Mouse (Mus musculus) megakaryocyte progenitor cell, adult 5-6 weeks (primary cell): ENCODE data around the gene Mboat2. TPM values are rescaled to one million over a fixed set of nuclear protein-coding genes. Genes with fewer than 3 reads are reported as not detected.

Source experiments
- ATAC-seq: replicated peaks from 2 replicates; pipeline ENCODE4 v1.8.0; 2016; ENCODE audit warnings: mild to moderate bottlenecking, moderate TSS enrichment, inconsistent platforms; ENCODE audit not compliant: poor library complexity
- total RNA-seq, 2 experiments: library from RNA; stranded (forward) in 1 of 2; stranded (reverse) in 1 of 2; fragments of 157-497, 149-512 nt in 1 of 2; fragments of 200-1000 nt in 1 of 2; gene quantifications; 2 replicates each; pipeline versions ENCODE4 v1.2.3 to v1.2.4; 2015 to 2017

The Mboat2 gene
- total RNA-seq, 2 experiments from 2014 or later = 1.8 to 2.7 TPM

GRCm38 (mm10) chr12:24897354-24897753 lies 66.7 kb downstream of the Mboat2 start:
- ATAC-seq = no peak

GRCm38 (mm10) chr12:24898226-24898625 lies 67.5 kb downstream of the Mboat2 start:
- no peak for ATAC-seq

GRCm38 (mm10) chr12:24899636-24900035 lies 69.0 kb downstream of the Mboat2 start:
- no peak for ATAC-seq

- no peak for ATAC-seq
These were observed 72.1 kb downstream of the Mboat2 start for GRCm38 (mm10) chr12:24902736-24903135.

- ATAC-seq = no peak
These were observed 77.2 kb downstream of the Mboat2 start for GRCm38 (mm10) chr12:24907894-24908293.

GRCm38 (mm10) chr12:24909679-24910078 lies 79.0 kb downstream of the Mboat2 start:
- ATAC-seq = no peak

GRCm38 (mm10) chr12:24912174-24912573 lies 81.5 kb downstream of the Mboat2 start:
- no peak for ATAC-seq

- ATAC-seq = no peak
These were observed 82.2 kb downstream of the Mboat2 start for GRCm38 (mm10) chr12:24912876-24913275.

GRCm38 (mm10) chr12:24918575-24919262 lies 88.0 kb downstream of the Mboat2 start:
- ATAC-seq = no peak

- ATAC-seq = peak; percentile 84
These were observed 90.2 kb downstream of the Mboat2 start for GRCm38 (mm10) chr12:24920861-24921260.

GRCm38 (mm10) chr12:24924003-24924402 lies 93.3 kb downstream of the Mboat2 start:
- ATAC-seq = peak; percentile 68

- no peak for ATAC-seq
These were observed 94.6 kb downstream of the Mboat2 start for GRCm38 (mm10) chr12:24925276-24925675.

GRCm38 (mm10) chr12:24925684-24926083 lies 95.0 kb downstream of the Mboat2 start:
- ATAC-seq = no peak

GRCm38 (mm10) chr12:24928051-24928748 lies 97.5 kb downstream of the Mboat2 start:
- no peak for ATAC-seq

GRCm38 (mm10) chr12:24929043-24929442 lies 98.4 kb downstream of the Mboat2 start:
- no peak for ATAC-seq

GRCm38 (mm10) chr12:24930760-24931159 lies 100.1 kb downstream of the Mboat2 start:
- ATAC-seq = peak; percentile 83

- no peak for ATAC-seq
These were observed 101.4 kb downstream of the Mboat2 start for GRCm38 (mm10) chr12:24932120-24932519.

GRCm38 (mm10) chr12:24933206-24933775 lies 102.6 kb downstream of the Mboat2 start:
- ATAC-seq = no peak

- peak; percentile 41; the same call in 1 of the 2 replicates for ATAC-seq
These were observed 103.3 kb downstream of the Mboat2 start for GRCm38 (mm10) chr12:24933996-24934395.

- ATAC-seq = no peak
These were observed 105.6 kb downstream of the Mboat2 start for GRCm38 (mm10) chr12:24936281-24936680.

GRCm38 (mm10) chr12:24939372-24939771 lies 108.7 kb downstream of the Mboat2 start:
- no peak for ATAC-seq
